21 mouse cellular contexts compared by ENCODE assay signal in the genomic region with DNA sequence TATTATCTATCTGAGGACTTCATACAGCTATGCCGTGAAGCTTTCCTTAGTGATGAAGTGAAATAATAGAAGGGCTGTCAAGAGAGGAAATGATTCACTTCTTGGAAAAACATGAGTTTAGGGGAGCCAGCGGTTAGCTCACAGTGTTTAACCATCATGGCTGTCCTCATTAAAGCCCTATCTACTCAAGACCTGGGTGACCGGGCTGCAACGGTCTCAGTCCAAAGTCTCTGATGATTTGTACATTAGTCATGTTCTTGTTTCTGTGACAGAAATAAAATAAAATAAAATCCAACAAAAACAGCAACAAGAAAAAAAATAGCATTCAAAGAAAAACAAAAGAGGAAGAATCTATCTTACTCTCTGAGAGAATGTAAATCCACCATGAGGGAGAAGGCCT.
DNase-seq lines count a peak whose midpoint lies in the region.
"Had no signal": no experiment of that assay in that cellular context is flagged by ENCODE, and none has a peak within 500 bp of the region (broad histone marks: within the 10 kb centered on the region; RNA-seq: fewer than 3 reads in every experiment).

No protein-coding gene starts in this region.

- H3K27ac ChIP-seq in heart, embryonic 10.5 days = no peak overlapping the region
- H3K27ac ChIP-seq: embryonic facial prominence, embryonic 10.5 days; gastrocnemius, adult 2 months; heart, embryonic 15.5 days; hindbrain, embryonic 13.5 days; hindbrain, postnatal 0 days had no signal

- DNase-seq in heart, adult 18-20 months = peak; percentile 28 to 50
- no peak for DNase-seq in heart, embryonic 10.5 days (ENCODE audit: low spot score)
- DNase-seq in 3T3-L1 (ENCODE audit: low read depth, low spot score) (peak; percentile 78), adipocyte (ENCODE audit: low spot score) (no peak)
- peak; percentile 14 for DNase-seq in Muller cell, postnatal 12 days (ENCODE audit: inconsistent ontology term)
- peak; percentile 17 for DNase-seq in heart, postnatal 25 days (ENCODE audit: low spot score)
- no peak for DNase-seq in right cerebral cortex, postnatal 25 days
- no peak for DNase-seq in left cerebral cortex, postnatal 4 days
- DNase-seq: adrenal gland, adult 8-10 months; adrenal gland, postnatal 36 days; cerebellum, adult 2 months; cerebellum, postnatal 10 days; gastrocnemius, adult 2 months; gastrocnemius, postnatal 25 days; kidney, adult 18-20 months had no signal

- no peaks in the 10 kb centered on the region for H3K27me3 ChIP-seq in heart, embryonic 10.5 days (ENCODE audit: insufficient read depth, poor library complexity, severe bottlenecking)
- H3K27me3 ChIP-seq: heart, embryonic 15.5 days; hindbrain, embryonic 13.5 days; Patski had no signal

- no peaks in the 10 kb centered on the region for H3K36me3 ChIP-seq in heart, embryonic 10.5 days
- H3K36me3 ChIP-seq: embryonic facial prominence, embryonic 10.5 days; G1E; heart, embryonic 15.5 days; hindbrain, embryonic 13.5 days had no signal

- H3K9me3 ChIP-seq in heart, embryonic 10.5 days = no peaks in the 10 kb centered on the region
- H3K9me3 ChIP-seq: embryonic facial prominence, embryonic 10.5 days; G1E; heart, embryonic 15.5 days; hindbrain, embryonic 13.5 days had no signal

- no peaks in the 10 kb centered on the region for H3K4me1 ChIP-seq in heart, embryonic 10.5 days
- H3K4me1 ChIP-seq: embryonic facial prominence, embryonic 10.5 days; heart, embryonic 15.5 days; hindbrain, embryonic 13.5 days had no signal

- intact Hi-C loops in heart, postnatal 25 days (cut with DNase I) = no loop called here
- intact Hi-C loops in left cerebral cortex, postnatal 4 days (cut with DNase I) = no loop called here

- H3K4me3 ChIP-seq in heart, embryonic 10.5 days = no peak overlapping the region
- H3K4me3 ChIP-seq: embryonic facial prominence, embryonic 10.5 days; gastrocnemius, adult 2 months; heart, embryonic 15.5 days; hindbrain, embryonic 13.5 days had no signal

- WGBS in heart, embryonic 10.5 days = 70% methylated on average over 4 of the region's 4 CpGs

Comparison
In these comparisons a context has a peak if more than half of its experiments do, and no peak if none do; other contexts are left out.
1. DNase-seq: peak in heart, adult 18-20 months (2 of 2), 3T3-L1 (single experiment), Muller cell, postnatal 12 days (single experiment) and heart, postnatal 25 days (single experiment); none in heart, embryonic 10.5 days (single experiment), right cerebral cortex, postnatal 25 days (single experiment), left cerebral cortex, postnatal 4 days (single experiment) and adipocyte (single experiment).